Mouse (Mus musculus): ENCODE data around the gene Apol10a. TPM values are rescaled to one million over a fixed set of nuclear protein-coding genes. Genes with fewer than 3 reads are reported as not detected.
A peak's percentile ranks its signal among the peaks of the same experiment; 100 is the strongest.
"Not testable (repeated sequence)": the region's sequence is repeated elsewhere in the genome, so short reads cannot be mapped to it uniquely, and the experiment has no call there.

The Apol10a gene
- polyA plus RNA-seq (2015; fragmentation: Nextera tagmentation; extraction: Ambion mirVana): 0.21 and 0.23 TPM in 2 replicates

DNA sequence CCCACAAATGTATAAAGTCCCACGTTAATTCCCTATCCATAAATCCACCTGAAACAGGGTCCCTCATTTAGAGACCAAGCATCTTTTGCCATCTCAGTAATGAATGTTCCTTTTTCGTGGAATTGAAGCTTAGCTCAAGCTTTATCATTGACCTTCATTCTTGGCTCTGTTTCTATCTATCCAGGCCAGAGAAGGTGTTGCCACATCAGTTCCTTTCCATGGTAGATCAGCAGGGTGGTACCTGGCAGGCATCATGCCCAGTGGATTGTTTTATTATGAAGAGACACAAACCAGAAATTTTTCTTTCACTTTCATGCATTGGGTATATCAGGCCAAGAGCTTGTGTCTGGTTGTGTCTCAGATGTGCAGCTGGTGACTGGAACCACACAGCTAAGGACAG lies at the start of gene Apol10a:
TSS of gene Apol10a (plus strand) at position 355 of the 400 bp plus-strand sequence.
- H3K4me1 ChIP-seq (ENCODE audit: control insufficient read depth, insufficient read depth, low read length); H3K4me2 ChIP-seq (ENCODE audit: low read depth, low read length); H3K27ac ChIP-seq (ENCODE audit: low read length); H3K4me3 ChIP-seq (ENCODE audit: low read length); H3K9me3 ChIP-seq (ENCODE audit: control insufficient read depth, low read length); H3K36me3 ChIP-seq (ENCODE audit: control insufficient read depth, insufficient read depth, low read length); ATAC-seq; H3K9ac ChIP-seq (ENCODE audit: low read depth, low read length); H3K27me3 ChIP-seq (replicated peaks; ENCODE audit: control insufficient read depth, insufficient read depth, low read length): not testable (repeated sequence)
- 84% methylated on average over 2 of the region's 2 CpGs for WGBS

DNA sequence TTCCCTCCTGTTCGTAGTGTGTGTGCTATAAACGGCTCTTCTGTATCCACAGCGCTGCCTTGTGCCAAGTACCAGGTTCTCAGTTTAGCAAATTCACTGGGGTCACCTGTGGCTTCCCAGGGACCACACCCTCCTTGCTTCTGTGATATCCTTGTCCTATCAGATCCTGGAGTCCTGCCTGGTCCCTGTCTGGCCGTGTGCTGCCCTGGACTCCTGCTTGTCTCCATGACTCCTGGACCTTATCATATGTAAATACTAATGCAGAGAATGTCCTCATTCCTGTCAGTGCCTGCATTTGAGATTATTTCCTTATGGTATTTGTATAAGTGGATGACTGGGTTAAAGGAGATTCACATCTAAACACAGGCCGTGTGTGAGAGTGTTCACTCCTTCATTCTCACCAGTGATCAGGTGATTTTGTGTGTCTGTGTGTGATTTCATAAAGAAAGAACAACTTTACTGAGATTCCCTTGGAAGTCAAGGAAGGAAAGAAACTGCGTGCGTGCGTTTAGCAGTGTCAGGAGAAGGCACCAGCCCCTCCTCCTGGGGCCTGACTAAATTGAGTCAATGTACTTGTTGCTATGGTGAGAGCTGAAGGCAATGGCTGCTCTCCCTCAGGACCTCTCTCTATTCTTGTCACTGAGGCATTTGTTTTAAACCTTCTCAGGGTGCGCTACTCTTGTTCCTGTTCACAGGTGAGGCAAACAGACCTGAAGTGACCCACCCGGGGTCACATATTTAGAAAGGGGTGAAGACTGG lies 48.0 kb upstream of the Apol10a start:
- H3K4me1 ChIP-seq (ENCODE audit: control insufficient read depth, insufficient read depth, low read length); H3K27me3 ChIP-seq (replicated peaks; ENCODE audit: control insufficient read depth, insufficient read depth, low read length); H3K27ac ChIP-seq (ENCODE audit: low read length); H3K36me3 ChIP-seq (ENCODE audit: control insufficient read depth, insufficient read depth, low read length); H3K9me3 ChIP-seq (ENCODE audit: control insufficient read depth, low read length); H3K9ac ChIP-seq (ENCODE audit: low read depth, low read length); H3K4me3 ChIP-seq (ENCODE audit: low read length); H3K4me2 ChIP-seq (ENCODE audit: low read depth, low read length): not testable (repeated sequence)
- 42% methylated on average over 8 of the region's 10 CpGs for WGBS
- ATAC-seq: peak; percentile 96

GRCm38 (mm10) chr15:77444746-77445145 lies 32.1 kb upstream of the Apol10a start:
- WGBS: 81% methylated on average over 7 of the region's 8 CpGs
- ATAC-seq; H3K4me2 ChIP-seq (ENCODE audit: low read depth, low read length); H3K36me3 ChIP-seq (ENCODE audit: control insufficient read depth, insufficient read depth, low read length); H3K27me3 ChIP-seq (replicated peaks; ENCODE audit: control insufficient read depth, insufficient read depth, low read length); H3K9me3 ChIP-seq (ENCODE audit: control insufficient read depth, low read length); H3K9ac ChIP-seq (ENCODE audit: low read depth, low read length); H3K4me1 ChIP-seq (ENCODE audit: control insufficient read depth, insufficient read depth, low read length); H3K27ac ChIP-seq (ENCODE audit: low read length); H3K4me3 ChIP-seq (ENCODE audit: low read length): not testable (repeated sequence)

DNA sequence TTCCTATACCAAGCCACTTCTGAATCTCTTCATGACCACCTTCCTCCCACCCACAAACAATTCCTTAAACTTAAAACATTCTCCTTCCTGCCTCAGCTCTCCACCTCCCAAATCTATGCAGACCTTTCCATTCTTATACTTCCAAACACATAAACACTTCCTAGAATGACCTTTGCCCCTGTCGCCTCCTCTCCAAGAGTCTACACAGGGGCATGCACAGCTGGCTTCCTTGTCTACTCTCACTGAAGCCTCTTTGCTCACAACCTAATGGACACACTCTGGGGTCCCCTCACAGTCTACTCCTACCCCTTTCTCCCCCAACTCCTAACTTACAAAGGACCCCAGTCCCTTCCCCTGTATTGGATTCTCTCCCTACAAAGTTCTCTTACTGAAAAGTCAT lies 31.2 kb upstream of the Apol10a start:
- H3K9ac ChIP-seq (ENCODE audit: low read depth, low read length); H3K27me3 ChIP-seq (replicated peaks; ENCODE audit: control insufficient read depth, insufficient read depth, low read length); H3K27ac ChIP-seq (ENCODE audit: low read length); H3K9me3 ChIP-seq (ENCODE audit: control insufficient read depth, low read length); H3K36me3 ChIP-seq (ENCODE audit: control insufficient read depth, insufficient read depth, low read length); H3K4me2 ChIP-seq (ENCODE audit: low read depth, low read length); H3K4me3 ChIP-seq (ENCODE audit: low read length); H3K4me1 ChIP-seq (ENCODE audit: control insufficient read depth, insufficient read depth, low read length): not testable (repeated sequence)
- 70% methylated on average over 1 of the region's 1 CpGs for WGBS
- ATAC-seq: peak; percentile 70; the same call in 1 of the 2 replicates

- not testable (repeated sequence) for H3K4me3 ChIP-seq (ENCODE audit: low read length); H3K27me3 ChIP-seq (replicated peaks; ENCODE audit: control insufficient read depth, insufficient read depth, low read length); H3K27ac ChIP-seq (ENCODE audit: low read length); H3K4me1 ChIP-seq (ENCODE audit: control insufficient read depth, insufficient read depth, low read length); H3K9me3 ChIP-seq (ENCODE audit: control insufficient read depth, low read length); H3K4me2 ChIP-seq (ENCODE audit: low read depth, low read length); H3K9ac ChIP-seq (ENCODE audit: low read depth, low read length); H3K36me3 ChIP-seq (ENCODE audit: control insufficient read depth, insufficient read depth, low read length); ATAC-seq
- 94% methylated on average over 2 of the region's 2 CpGs for WGBS
These were observed 29.5 kb upstream of the Apol10a start, which contains the start of gene Apol7b for GRCm38 (mm10) chr15:77447392-77447791. Gene Apol7b (minus strand): TSS chr15:77447492.

GRCm38 (mm10) chr15:77449927-77450326 lies 26.9 kb upstream of the Apol10a start:
- not testable (repeated sequence) for H3K27ac ChIP-seq (ENCODE audit: low read length); H3K36me3 ChIP-seq (ENCODE audit: control insufficient read depth, insufficient read depth, low read length); H3K27me3 ChIP-seq (replicated peaks; ENCODE audit: control insufficient read depth, insufficient read depth, low read length); ATAC-seq; H3K9ac ChIP-seq (ENCODE audit: low read depth, low read length); H3K4me2 ChIP-seq (ENCODE audit: low read depth, low read length); H3K4me3 ChIP-seq (ENCODE audit: low read length); H3K4me1 ChIP-seq (ENCODE audit: control insufficient read depth, insufficient read depth, low read length); H3K9me3 ChIP-seq (ENCODE audit: control insufficient read depth, low read length)
- WGBS: 52% methylated on average over 10 of the region's 10 CpGs

DNA sequence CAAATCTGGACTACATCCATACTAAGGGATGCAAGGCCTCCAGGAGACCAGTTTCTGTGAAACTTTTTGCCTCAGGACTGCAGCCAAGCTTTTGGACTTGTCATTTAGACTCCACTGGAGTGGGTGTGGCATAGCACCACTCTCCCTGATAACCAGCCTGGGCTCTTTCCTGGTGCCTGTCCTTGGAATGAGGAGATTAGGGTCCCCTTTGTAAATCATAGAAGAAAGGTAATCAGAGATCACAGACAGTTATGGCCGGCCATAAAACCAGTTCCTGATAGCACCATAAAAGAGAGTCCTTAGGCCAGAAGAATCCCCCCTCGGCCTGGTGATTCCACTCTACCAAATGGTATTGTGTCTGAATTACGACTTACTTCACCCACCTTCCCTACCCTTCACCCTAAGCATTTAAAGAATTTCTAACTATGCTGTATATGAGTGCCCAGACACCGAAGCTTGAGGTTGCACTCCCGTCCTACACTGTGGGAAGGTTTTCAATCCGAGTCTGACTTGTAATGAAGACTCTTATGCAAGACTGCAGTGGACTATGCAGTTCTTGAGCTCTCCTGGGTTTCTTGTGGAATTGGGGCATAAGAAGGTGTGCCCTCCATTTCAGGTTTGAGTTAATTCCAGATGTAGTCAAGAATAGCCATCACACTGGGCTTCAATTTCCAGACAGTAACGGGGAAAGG lies 2.0 kb upstream of the Apol10a start:
- not testable (repeated sequence) for H3K4me3 ChIP-seq (ENCODE audit: low read length)
- WGBS: 45% methylated on average over 7 of the region's 7 CpGs
- ATAC-seq: peak; percentile 95

DNA sequence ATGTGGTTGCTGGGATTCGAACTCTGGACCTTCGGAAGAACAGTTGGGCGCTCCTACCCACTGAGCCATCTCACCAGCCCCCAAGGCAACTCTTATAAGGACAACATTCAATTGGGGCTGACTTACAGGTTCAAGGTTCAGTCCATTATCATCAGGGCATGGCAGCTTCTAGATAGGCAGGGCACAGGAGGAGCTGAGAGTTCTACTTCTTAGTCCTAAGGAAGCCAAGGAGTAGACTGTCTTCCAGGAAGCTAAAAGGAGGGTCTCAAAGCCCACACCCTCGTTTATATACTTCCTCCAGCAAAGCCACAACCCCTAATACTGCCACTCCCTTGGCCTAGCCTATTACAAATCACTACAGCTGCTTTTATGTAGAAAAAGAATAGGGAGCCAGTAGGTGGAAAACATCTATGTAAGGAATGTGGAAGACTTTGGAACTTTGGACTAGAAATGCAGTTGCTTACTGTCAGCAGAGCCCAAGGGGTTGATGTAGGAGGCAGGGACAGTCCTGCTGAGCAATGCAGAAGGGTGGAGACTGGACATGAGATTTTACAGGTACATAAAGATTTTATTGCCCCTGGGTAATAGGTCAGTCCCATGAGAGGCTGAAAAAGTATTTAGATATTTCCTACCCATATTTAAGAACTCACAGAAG lies 5.4 kb downstream of the Apol10a start:
- Histone ChIP-seq H3K4me3 (ENCODE audit: low read length) (no peak overlapping the region), H3K9me3 (ENCODE audit: control insufficient read depth, low read length) (no peaks in the 10 kb centered on the region), H3K4me2 (ENCODE audit: low read depth, low read length) (peak overlapping the region; percentile 26; the same call in 1 of the 2 replicates), H3K27me3 (replicated peaks; ENCODE audit: control insufficient read depth, insufficient read depth, low read length) (no peaks in the 10 kb centered on the region), H3K9ac (ENCODE audit: low read depth, low read length) (no peak overlapping the region), H3K4me1 (ENCODE audit: control insufficient read depth, insufficient read depth, low read length) (no peaks in the 10 kb centered on the region), H3K36me3 (ENCODE audit: control insufficient read depth, insufficient read depth, low read length) (no peaks in the 10 kb centered on the region), H3K27ac (ENCODE audit: low read length) (peak overlapping the region; percentile 81)
- ATAC-seq: peak; percentile 96
- 64% methylated on average over 4 of the region's 4 CpGs for WGBS

More for the DNA sequence above, 2.0 kb upstream of the Apol10a start:
- H3K36me3 ChIP-seq (ENCODE audit: control insufficient read depth, insufficient read depth, low read length); H3K27me3 ChIP-seq (replicated peaks; ENCODE audit: control insufficient read depth, insufficient read depth, low read length); H3K9ac ChIP-seq (ENCODE audit: low read depth, low read length); H3K27ac ChIP-seq (ENCODE audit: low read length); H3K9me3 ChIP-seq (ENCODE audit: control insufficient read depth, low read length); H3K4me2 ChIP-seq (ENCODE audit: low read depth, low read length); H3K4me1 ChIP-seq (ENCODE audit: control insufficient read depth, insufficient read depth, low read length): not testable (repeated sequence)

DNA sequence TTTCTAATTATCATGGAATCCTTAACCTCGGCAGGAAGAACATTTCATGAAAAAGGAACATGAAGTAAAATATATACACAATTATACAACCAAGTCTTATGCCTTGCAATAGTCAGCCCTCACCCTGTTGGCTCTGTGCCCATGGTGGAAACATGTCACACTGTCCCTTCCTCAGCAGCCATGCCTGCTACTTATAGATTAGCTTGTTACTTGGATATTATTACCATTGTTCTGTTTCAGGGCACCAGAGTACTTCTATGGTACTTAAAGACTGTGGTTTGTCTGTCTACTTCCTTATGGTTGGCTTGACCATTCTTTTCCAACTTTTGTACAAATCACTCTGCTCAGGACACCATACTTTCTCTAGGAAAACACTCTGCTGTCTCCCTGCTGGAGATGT lies 16.3 kb downstream of the Apol10a start:
- not testable (repeated sequence) for H3K4me1 ChIP-seq (ENCODE audit: control insufficient read depth, insufficient read depth, low read length); H3K36me3 ChIP-seq (ENCODE audit: control insufficient read depth, insufficient read depth, low read length); H3K4me3 ChIP-seq (ENCODE audit: low read length); H3K9ac ChIP-seq (ENCODE audit: low read depth, low read length); ATAC-seq; H3K27ac ChIP-seq (ENCODE audit: low read length); H3K4me2 ChIP-seq (ENCODE audit: low read depth, low read length); H3K27me3 ChIP-seq (replicated peaks; ENCODE audit: control insufficient read depth, insufficient read depth, low read length); H3K9me3 ChIP-seq (ENCODE audit: control insufficient read depth, low read length)
- WGBS: no CpG with 5 or more reads among the region's 1 CpGs

Data from intestine, embryonic 16.5 days (tissue).